Mouse (Mus musculus) embryonic facial prominence, embryonic 13.5 days (tissue): ENCODE data around the gene Plekhb1. TPM values are rescaled to one million over a fixed set of nuclear protein-coding genes. Genes with fewer than 3 reads are reported as not detected.

Experiments used
- ATAC-seq: fragments of 200-750 bp; cut with Nextera tagmentation; 2 replicates; pipeline ENCODE4 v1.8.0; 2017; ENCODE audit warnings: low read depth; ENCODE audit not compliant: insufficient number of reproducible peaks, insufficient read depth, low FRiP score, low TSS enrichment
- H3K27ac ChIP-seq: fragments of 300-500 bp; sonication (generic); 2 replicates; pipeline ENCODE4 v1.5.1; 2015; ENCODE audit warnings: moderate library complexity, mild to moderate bottlenecking, inconsistent platforms
- H3K27me3 ChIP-seq: fragments of 300-500 bp; sonication (generic); 2 replicates; pipeline ENCODE4 v1.6.1; 2015; ENCODE audit warnings: mild to moderate bottlenecking, inconsistent platforms
- H3K36me3 ChIP-seq: fragments of 300-500 bp; sonication (generic); 2 replicates; pipeline ENCODE4 v1.6.1; 2015; ENCODE audit warnings: mild to moderate bottlenecking, inconsistent platforms
- H3K4me1 ChIP-seq: fragments of 300-500 bp; sonication (generic); 2 replicates; pipeline ENCODE4 v1.6.1; 2015; ENCODE audit warnings: inconsistent platforms
- H3K4me2 ChIP-seq: fragments of 300-500 bp; sonication (generic); 2 replicates; pipeline ENCODE4 v1.6.1; 2015; ENCODE audit warnings: moderate library complexity, mild to moderate bottlenecking, inconsistent platforms
- H3K4me3 ChIP-seq: fragments of 300-500 bp; sonication (generic); 2 replicates; pipeline ENCODE4 v1.5.1; 2015; ENCODE audit warnings: mild to moderate bottlenecking, inconsistent platforms
- H3K9ac ChIP-seq: fragments of 300-500 bp; sonication (generic); 2 replicates; pipeline ENCODE4 v1.6.1; 2015; ENCODE audit warnings: mild to moderate bottlenecking, inconsistent platforms
- H3K9me3 ChIP-seq: fragments of 300-500 bp; sonication (generic); 2 replicates; pipeline ENCODE4 v1.6.1; 2016; ENCODE audit warnings: inconsistent platforms
- WGBS: fragments of 180-500 bp; shearing (Covaris S2); methylation state at CpG from one replicate; pipeline ENCODE4 v1.1.7; 2015; ENCODE audit warnings: mixed read lengths; 5-methylcytosine and 5-hydroxymethylcytosine counted together
- polyA plus RNA-seq: library from polyadenylated mRNA; unstranded; fragments of >200 nt; fragmentation: Nextera tagmentation; extraction: Ambion mirVana; gene quantifications from 2 replicates; pipeline ENCODE4 v1.2.1, GENCODE M21; 2015

Plekhb1 gene
- polyA plus RNA-seq, 1 experiment from 2014 or later, result 2.8 TPM

GRCm38 (mm10) chr7:100616121-100616857, 45.9 kb downstream of the Plekhb1 start:
- no peak for ATAC-seq
- Histone ChIP-seq H3K9me3 (no peaks in the 10 kb centered on the region), H3K4me2 (no peak overlapping the region), H3K27me3 (no peaks in the 10 kb centered on the region), H3K36me3 (no peaks in the 10 kb centered on the region), H3K4me1 (no peaks in the 10 kb centered on the region), H3K9ac (no peak overlapping the region), H3K27ac (no peak overlapping the region), H3K4me3 (no peak overlapping the region)
- 95% methylated on average over 4 of the region's 4 CpGs for WGBS

GRCm38 (mm10) chr7:100608910-100609309, 53.3 kb downstream of the Plekhb1 start:
- Histone ChIP-seq H3K36me3 (no peaks in the 10 kb centered on the region), H3K4me1 (peaks cover 8% of the 10 kb centered on the region), H3K4me3 (peak overlapping the region; percentile 99), H3K9me3 (no peaks in the 10 kb centered on the region), H3K27ac (no peak overlapping the region), H3K4me2 (peak overlapping the region; percentile 66), H3K27me3 (no peaks in the 10 kb centered on the region), H3K9ac (peak overlapping the region; percentile 99)
- no peak for ATAC-seq
- 21% methylated on average over 4 of the region's 4 CpGs for WGBS

GRCm38 (mm10) chr7:100608130-100608741, 54.0 kb downstream of the Plekhb1 start, which contains the start of gene Mrpl48:
Mrpl48 (minus strand) TSS chr7:100608301.
- under 1% methylated on average over 43 of the region's 43 CpGs for WGBS
- Histone ChIP-seq H3K4me3 (peak within 1 kb of the TSS; percentile 99), H3K4me1 (peaks cover 8% of the 10 kb centered on the region), H3K27me3 (no peaks in the 10 kb centered on the region), H3K4me2 (peak within 1 kb of the TSS; percentile 66), H3K9ac (peak within 1 kb of the TSS; percentile 99), H3K27ac (peak within 1 kb of the TSS; percentile 99), H3K36me3 (no peaks in the 10 kb centered on the region), H3K9me3 (no peaks in the 10 kb centered on the region)
- peak; percentile 44 for ATAC-seq

GRCm38 (mm10) chr7:100607214-100608129, 54.7 kb downstream of the Plekhb1 start, which contains the start of gene Rab6a:
Rab6a (plus strand) TSS chr7:100607410.
- Histone ChIP-seq H3K27ac (peak within 1 kb of the TSS; percentile 99), H3K4me2 (peak within 1 kb of the TSS; percentile 66), H3K9me3 (no peaks in the 10 kb centered on the region), H3K4me3 (peak within 1 kb of the TSS; percentile 99), H3K27me3 (no peaks in the 10 kb centered on the region), H3K9ac (peak within 1 kb of the TSS; percentile 99), H3K4me1 (peaks cover 8% of the 10 kb centered on the region), H3K36me3 (no peaks in the 10 kb centered on the region)
- under 1% methylated on average over 99 of the region's 105 CpGs for WGBS
- peak; percentile 96 for ATAC-seq

GRCm38 (mm10) chr7:100600211-100600610, 62.0 kb downstream of the Plekhb1 start:
- no peak overlapping the region for H3K4me2 ChIP-seq
- H3K4me3 ChIP-seq, result no peak overlapping the region
- no peaks in the 10 kb centered on the region for H3K27me3 ChIP-seq
- no peak overlapping the region for H3K27ac ChIP-seq
- 82% methylated on average over 5 of the region's 5 CpGs for WGBS
- no peaks in the 10 kb centered on the region for H3K36me3 ChIP-seq
- H3K4me1 ChIP-seq, result no peaks in the 10 kb centered on the region
- no peaks in the 10 kb centered on the region for H3K9me3 ChIP-seq
- ATAC-seq, result no peak
- H3K9ac ChIP-seq, result no peak overlapping the region

GRCm38 (mm10) chr7:100593349-100593748, 68.9 kb downstream of the Plekhb1 start:
- Histone ChIP-seq H3K27me3 (no peaks in the 10 kb centered on the region), H3K4me1 (no peaks in the 10 kb centered on the region), H3K27ac (no peak overlapping the region), H3K36me3 (no peaks in the 10 kb centered on the region), H3K4me3 (no peak overlapping the region), H3K9ac (no peak overlapping the region), H3K9me3 (no peaks in the 10 kb centered on the region), H3K4me2 (no peak overlapping the region)
- ATAC-seq, result no peak

Other genes with a start within 250 kb of the Plekhb1 start
- not detected in 2 replicates for gene Ucp3, start 189.4 kb downstream of the Plekhb1 start, polyA plus RNA-seq
- gene Ucp2, start 169.1 kb downstream of the Plekhb1 start, polyA plus RNA-seq, result 159 and 170 TPM in 2 replicates
- gene Dnajb13, start 147.5 kb downstream of the Plekhb1 start, polyA plus RNA-seq, result 0.18 and 0.26 TPM in 2 replicates
- 17.6 and 18.8 TPM in 2 replicates for gene Coa4, start 125.3 kb downstream of the Plekhb1 start, polyA plus RNA-seq
- 98.9 and 100 TPM in 2 replicates for gene Rab6a, start 55.0 kb downstream of the Plekhb1 start, polyA plus RNA-seq
- 73.9 and 74.6 TPM in 2 replicates for gene Mrpl48, start 54.1 kb downstream of the Plekhb1 start, polyA plus RNA-seq
- 56.3 and 60.9 TPM in 2 replicates for gene Fam168a, start 44.2 kb upstream of the Plekhb1 start, polyA plus RNA-seq
- 4.2 TPM in 2 replicates for gene Relt, start 201.0 kb upstream of the Plekhb1 start, polyA plus RNA-seq